Mouse (Mus musculus) lung, postnatal 14 days (tissue): ENCODE results near the gene Celf2.

Experiments
- DNase-seq: peaks from one replicate; pipeline ENCODE4 v3.0.0; 2021

The Celf2 gene

GRCm38 (mm10) chr2:6648877-6649276, 860.5 kb downstream of the Celf2 start:
- DNase-seq: no peak

GRCm38 (mm10) chr2:6647028-6647427, 862.3 kb downstream of the Celf2 start:
- no peak for DNase-seq

- DNase-seq: no peak
Observed at GRCm38 (mm10) chr2:6646325-6646724, 863.0 kb downstream of the Celf2 start.

DNA sequence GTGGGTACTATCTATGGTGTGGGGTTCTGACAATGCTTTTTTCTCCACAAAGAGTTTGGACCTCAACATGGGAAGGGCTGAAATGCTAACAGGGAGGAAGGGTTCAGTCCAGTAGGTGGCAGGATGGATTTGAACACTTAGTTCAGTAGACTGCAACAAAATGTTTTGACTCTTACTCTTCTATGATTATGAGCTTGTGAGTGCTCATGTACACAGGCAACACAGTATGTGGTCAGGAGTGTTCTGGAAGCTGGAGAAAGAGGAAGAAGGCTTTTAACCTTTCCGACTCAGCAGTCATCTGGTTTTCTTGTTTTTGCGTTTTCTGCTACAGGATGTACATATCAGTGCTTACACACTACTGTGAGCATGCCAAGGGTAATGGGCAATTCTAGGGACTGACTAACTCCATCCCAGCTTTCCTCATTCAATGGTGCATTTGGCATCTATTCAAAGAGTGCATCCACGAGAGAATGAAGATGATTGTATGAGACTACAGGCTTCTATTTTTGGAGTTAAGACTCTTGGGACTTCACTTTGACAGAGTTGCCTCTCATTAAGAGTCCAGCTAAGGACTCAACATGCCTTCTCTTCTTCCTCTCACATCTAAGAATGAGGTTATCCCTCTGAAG, 867.0 kb downstream of the Celf2 start:
- no peak for DNase-seq

DNA sequence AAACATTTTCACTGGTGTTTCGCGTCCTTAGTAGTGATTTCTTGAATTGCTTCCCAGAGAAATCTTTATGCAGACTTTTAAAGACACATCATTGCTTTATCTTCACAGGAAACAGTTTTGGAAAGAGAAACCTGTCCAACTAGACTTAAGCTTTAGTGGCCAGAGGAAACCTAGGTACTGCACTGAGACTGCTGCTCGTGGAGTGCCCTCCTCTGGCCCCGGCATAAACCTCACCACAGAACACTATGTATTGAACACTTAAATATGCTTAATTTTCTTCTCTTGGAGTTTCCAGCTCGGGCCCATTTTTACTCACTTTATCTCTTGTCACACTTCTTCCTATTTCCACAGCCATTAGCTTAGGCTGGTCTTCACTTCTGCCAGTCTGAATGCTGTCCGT, 870.0 kb downstream of the Celf2 start:
- no peak for DNase-seq

GRCm38 (mm10) chr2:6637147-6637546, 872.2 kb downstream of the Celf2 start:
- no peak for DNase-seq

DNA sequence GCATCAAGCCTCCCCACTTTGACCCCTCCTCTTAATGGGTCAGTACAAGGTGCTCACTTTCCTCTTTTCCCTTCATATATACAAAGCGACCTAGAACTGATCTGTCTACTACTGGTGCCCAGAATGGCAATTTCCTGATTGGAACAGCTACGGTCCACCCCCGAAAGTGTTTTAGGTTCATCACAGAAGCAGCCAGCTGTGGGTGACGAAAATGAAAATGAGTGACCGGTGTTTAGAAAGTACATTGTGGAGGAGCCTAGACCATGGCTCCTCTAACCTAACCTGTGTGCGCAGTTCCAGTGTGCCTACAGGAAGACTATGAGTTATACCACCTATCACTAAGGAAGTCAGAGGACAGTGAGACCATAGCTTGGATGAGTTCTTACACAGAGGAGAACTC, 874.5 kb downstream of the Celf2 start:
- DNase-seq: no peak

DNA sequence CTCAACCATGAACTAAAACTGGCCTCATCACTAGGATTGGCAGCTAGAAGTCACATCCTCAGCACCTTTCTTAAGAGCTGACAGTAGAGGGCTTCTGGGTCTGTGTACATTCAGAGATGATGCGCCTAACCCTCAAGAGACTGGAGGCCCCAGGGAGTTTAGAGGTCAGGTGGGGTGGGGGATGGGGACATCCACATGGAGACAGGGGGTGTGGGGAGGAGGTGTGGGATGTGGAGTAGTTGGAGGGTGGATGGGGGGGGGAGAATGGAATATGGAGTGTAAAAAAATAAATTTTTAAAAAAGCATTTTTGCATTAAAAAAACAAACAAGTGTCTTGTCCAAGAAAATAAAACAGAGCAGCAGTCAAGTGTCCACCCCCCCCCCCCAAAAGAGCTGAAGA, 876.2 kb downstream of the Celf2 start:
- no peak for DNase-seq

DNA sequence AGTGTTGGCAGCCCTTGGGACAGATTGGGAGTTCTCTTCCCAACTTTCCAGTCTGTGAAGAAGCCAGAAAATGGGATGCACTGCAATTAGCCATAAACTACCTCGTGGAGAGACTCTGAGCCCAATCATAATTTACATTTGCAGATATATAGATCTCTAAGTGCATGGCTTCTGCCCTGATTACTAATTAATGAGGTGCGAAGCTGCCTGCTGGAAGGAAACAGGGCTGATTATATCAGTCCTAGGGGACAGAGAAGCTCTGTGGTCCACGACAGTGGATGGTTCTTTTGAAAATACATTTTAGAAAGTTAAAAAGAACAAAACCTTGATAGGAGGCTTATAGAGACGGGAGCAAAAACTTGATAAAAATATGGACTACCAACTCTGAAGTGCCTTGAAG, 885.6 kb downstream of the Celf2 start:
- DNase-seq: no peak

GRCm38 (mm10) chr2:6622082-6622481, 887.3 kb downstream of the Celf2 start:
- DNase-seq: no peak

DNA sequence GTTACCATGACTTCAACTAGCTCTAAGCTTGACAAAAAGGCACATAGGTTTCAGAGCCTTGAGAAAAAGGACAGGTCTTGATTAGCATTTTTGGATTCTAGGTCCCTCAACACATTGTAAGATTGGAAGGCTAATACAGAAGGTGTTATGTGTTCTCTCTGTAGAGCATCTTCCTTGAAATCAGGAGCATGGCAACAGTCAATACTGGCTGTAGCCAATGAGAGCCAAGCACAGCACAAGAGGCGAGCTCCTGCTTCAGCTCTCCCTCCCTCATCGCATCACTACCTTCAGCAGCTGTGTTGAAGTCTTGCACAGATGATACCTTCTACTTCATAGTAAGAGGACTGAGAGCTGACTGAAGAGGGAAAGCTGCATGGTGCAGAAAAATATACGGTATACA, 890.5 kb downstream of the Celf2 start:
- DNase-seq: no peak

DNA sequence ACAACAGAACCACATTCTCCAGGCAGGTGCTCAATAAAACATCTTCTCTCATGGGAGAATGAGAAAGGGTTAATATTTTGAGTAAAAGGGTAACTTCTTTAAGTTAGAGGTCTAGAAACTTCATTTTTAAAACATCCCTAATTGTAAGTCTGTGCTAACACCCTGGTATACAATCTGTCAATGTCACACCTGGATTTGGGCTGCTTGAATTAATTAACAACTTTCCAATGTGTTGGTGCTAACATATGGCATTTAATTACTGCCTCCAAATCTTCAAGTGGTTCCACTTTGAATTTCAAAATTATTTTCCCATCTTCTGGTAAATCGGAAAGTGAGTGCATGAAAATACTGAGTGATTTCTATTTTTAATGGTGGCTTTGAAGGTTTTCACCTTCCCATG, 890.9 kb downstream of the Celf2 start:
- no peak for DNase-seq

DNA sequence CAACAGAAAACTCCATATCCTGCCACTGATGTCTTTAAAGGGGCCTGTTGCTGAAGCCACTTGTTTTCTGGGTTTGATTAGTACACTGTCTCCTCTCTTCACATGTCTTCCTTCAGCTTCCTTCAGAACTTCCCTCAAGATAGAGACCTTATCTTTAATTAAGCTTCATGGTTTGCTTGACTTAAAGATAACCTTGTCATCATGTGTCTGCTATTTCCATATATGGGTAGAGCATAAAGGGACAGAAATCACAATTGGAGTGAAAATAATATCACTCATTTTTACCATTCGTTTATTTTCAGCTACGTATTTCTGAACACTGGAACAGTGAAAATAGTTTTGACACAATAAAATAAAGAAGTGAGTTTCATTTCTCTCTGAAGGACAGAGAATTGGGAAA, 905.0 kb downstream of the Celf2 start:
- no peak for DNase-seq

- no peak for DNase-seq
Observed at GRCm38 (mm10) chr2:6603880-6604279, 905.5 kb downstream of the Celf2 start.

- no peak for DNase-seq
Observed at GRCm38 (mm10) chr2:6602163-6602562, 907.2 kb downstream of the Celf2 start.

- no peak for DNase-seq
Observed at GRCm38 (mm10) chr2:6598879-6599167, 910.5 kb downstream of the Celf2 start.

DNA sequence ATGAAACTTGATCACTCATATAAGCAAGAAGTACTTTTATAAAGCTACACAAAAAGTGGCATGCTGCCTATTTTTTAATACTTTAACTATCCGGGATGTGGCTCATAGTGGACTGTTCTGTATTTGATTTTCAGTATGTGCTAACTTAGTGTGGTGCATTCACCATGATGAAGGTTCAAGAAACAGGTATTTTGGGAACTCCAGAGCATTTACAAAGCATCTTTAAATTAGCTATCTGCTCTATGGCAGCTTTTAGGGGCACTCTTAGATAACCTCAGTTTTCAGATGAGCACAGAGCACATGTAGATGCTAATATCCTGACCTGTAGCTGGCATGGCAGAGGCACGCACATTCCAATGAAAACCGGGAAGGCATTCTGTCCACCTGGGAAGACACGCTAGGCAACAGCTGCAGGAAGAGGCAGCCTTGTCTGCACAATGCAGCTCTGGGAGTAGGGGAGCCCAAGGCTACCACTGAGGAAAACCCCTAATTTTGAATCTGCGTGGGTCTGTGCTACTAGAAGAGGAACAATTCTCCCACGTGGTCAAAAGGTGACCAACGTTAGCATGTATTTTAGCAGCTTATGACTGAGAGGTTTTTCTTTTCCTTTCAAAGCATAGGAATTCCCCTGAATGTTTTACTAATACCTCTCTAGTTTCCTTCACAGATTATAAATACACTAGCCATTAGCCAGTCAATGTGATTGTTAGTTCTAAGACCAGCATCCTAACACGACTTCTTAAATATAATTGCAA, 911.1 kb downstream of the Celf2 start:
- no peak for DNase-seq

- DNase-seq: no peak
Observed at GRCm38 (mm10) chr2:6594736-6595135, 914.6 kb downstream of the Celf2 start.

DNA sequence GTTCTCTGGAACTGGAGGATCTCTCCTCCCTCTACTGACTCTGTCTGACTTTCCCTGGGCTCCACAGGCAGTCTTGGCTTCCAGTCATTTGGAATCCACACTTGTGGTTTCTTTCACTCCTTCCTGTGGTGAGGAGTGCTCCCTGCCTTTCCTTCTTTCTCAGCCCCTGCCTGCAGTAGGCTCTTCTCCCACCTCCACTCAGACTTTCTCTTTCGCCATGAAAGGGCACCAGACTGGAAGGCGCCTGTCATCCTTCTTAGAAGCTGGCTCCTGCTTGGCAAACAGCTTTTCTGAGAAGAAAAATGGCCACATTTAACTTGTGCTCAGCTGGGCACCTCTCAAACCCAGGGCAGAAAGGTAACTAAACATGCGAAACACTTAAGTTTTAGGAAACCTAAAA, 915.2 kb downstream of the Celf2 start:
- DNase-seq: no peak

DNA sequence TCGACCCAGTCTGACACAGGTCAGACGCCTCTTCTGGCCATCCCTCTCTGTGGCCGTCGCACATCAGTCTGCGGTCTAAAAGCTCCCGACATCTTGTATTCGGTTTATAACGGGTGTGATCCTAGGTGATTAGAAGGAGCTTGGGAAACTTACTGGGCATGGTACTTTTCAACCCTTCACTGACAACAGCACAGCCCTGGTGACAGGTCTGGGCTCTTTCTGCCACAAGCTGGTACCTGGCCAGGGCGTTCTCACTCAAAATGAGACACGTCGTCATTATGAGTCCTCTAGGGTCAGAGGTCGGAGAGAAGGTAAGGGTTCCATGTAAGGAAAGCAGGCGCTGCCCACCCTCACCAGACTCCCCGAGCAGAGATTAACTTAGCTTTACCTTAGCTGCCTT, 915.6 kb downstream of the Celf2 start:
- DNase-seq: no peak

- DNase-seq: no peak
Observed at GRCm38 (mm10) chr2:6586122-6586681, 923.2 kb downstream of the Celf2 start.

DNA sequence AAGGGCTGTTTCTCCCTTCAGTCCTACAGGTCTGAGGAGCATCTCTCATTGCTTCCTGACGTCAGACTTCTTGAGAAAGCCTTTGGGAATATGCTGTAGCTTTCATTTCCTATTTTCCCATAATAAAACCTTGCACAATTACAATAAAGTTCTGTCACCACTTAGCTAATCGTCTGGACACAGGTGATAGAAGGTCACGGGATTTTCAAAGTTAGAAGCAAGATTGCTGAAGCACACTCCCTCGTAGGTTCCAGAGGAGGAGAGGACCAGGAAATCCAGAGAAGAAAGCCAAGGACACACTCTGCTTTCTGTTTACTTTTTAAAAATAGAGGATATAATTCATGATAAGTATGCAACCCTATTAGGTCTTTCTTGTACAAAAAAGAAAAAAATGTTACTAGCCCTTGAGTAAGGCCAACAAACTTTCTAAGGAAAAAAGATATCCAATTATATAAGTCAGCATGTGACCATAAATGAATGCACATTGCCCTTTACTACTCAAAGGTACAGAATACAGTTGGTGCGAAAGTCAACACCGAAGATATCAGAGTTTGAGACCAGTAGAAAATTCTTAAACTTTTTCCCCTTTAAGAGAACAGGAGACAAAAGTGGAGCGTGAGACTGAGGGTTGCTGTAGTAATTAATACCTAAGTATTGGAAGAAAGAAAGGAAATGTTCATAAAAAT, 924.2 kb downstream of the Celf2 start:
- DNase-seq: no peak

- DNase-seq: no peak
Observed at GRCm38 (mm10) chr2:6582711-6583110, 926.7 kb downstream of the Celf2 start.

DNA sequence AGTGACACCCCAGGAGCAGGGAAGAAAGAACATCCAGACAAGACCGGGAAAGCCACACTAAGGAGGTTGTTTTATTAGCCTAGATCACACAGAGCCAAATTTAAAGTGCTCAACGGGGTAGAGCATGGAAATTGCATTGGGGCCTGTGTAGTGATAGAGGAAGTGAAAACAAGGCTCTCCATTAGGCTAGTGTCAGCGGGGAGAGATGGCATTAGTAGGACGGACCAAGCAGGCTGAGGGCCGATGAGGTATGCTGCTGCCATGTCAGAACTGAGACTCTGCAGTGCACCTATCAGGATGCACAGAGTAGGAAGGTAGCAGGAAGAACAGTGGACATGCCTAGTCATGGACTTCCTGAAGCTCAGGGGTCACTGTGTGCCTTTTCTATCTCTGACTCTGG, 929.3 kb downstream of the Celf2 start:
- no peak for DNase-seq
